Mouse (Mus musculus) lung, postnatal 0 days (tissue): ENCODE measurements at regions not wholly inside any gene's neighbourhood (a gene's known extent, or its start where the extent isn't known, plus 50 kb on each side); places are given as distances from the start of the nearest gene placed in this dataset.

Experiments used
- CTCF ChIP-seq: IDR thresholded peaks from 2 replicates; pipeline ENCODE4 v1.5.1; 2016; ENCODE audit warnings: antibody characterized with exemption, mild to moderate bottlenecking
- EP300 ChIP-seq: IDR thresholded peaks from 2 replicates; pipeline ENCODE4 v1.6.1; 2016; ENCODE audit warnings: antibody characterized with exemption, mild to moderate bottlenecking, control low read depth

DNA sequence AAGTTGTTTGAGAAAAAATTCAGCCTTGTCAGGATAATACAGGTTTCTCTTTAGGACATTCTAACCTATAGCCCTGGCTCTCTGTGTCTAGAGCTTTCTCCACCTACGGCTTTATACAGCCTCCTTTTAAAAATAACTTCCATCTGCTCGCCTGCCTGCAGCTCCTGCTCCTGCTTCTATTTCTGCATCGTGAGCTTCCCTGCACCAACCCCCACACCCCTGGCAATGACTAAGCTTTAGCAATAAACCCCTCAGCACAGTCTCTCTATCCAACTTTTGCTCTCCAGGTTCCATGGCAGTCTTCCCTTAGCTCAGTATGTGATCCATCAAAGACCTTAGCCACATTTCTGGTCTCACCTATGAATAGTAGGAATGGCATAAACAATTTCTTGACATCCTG lies 655.7 kb upstream of the Kdm8 start:
- TF ChIP-seq CTCF (no peak), EP300 (no peak)
